Mouse (Mus musculus) lung, adult 10 weeks (tissue): ENCODE results near the gene Tnfrsf22. TPM values are rescaled to one million over a fixed set of nuclear protein-coding genes. Genes with fewer than 3 reads are reported as not detected.

Experiments used
- polyA plus RNA-seq: library from polyadenylated mRNA; stranded (reverse); fragments of 350-450 nt; fragmentation: Illumina TruSeq; extraction: RNeasy Lipid Tissue Mini Kit (QIAGEN cat#74804); gene quantifications from one replicate; pipeline ENCODE4 v1.2.3, GENCODE M21; 2014; ENCODE audit warnings: low read depth, low replicate concordance; ENCODE audit not compliant: insufficient read depth

The Tnfrsf22 gene
- 3.9 TPM for polyA plus RNA-seq

GRCm38 (mm10) chr7:143649034-143649768 lies at the start of gene Tnfrsf22:
TSS of gene Tnfrsf22 (minus strand) at chr7:143649661.

GRCm38 (mm10) chr7:143685359-143686067 lies 36.1 kb upstream of the Tnfrsf22 start, which contains the start of gene Tnfrsf23:
TSS of gene Tnfrsf23 (minus strand) at chr7:143685872.

GRCm38 (mm10) chr7:143628540-143628939 lies 20.9 kb downstream of the Tnfrsf22 start, which contains the start of gene Tnfrsf26:
TSS of gene Tnfrsf26 (minus strand) at chr7:143628722.

GRCm38 (mm10) chr7:143599428-143600230 lies 49.8 kb downstream of the Tnfrsf22 start, which contains the start of gene Cars:
TSS of gene Cars (minus strand) at chr7:143600090.

Other genes with a start within 250 kb of the Tnfrsf22 start
- gene Cdkn1c, start 188.6 kb downstream of the Tnfrsf22 start, polyA plus RNA-seq = 41.9 TPM
- 9.0 TPM for gene Slc22a18, start 175.9 kb downstream of the Tnfrsf22 start, polyA plus RNA-seq
- gene Phlda2, start 146.5 kb downstream of the Tnfrsf22 start, polyA plus RNA-seq = 3.0 TPM
- gene Nap1l4, start 100.6 kb downstream of the Tnfrsf22 start, polyA plus RNA-seq = 70.0 TPM
- 18.9 TPM for gene Cars, start 49.6 kb downstream of the Tnfrsf22 start, polyA plus RNA-seq
- 1.9 TPM for gene Tnfrsf26, start 20.9 kb downstream of the Tnfrsf22 start, polyA plus RNA-seq
- 0.94 TPM for gene Tnfrsf23, start 36.2 kb upstream of the Tnfrsf22 start, polyA plus RNA-seq
- 34.8 TPM for gene Osbpl5, start 107.3 kb upstream of the Tnfrsf22 start, polyA plus RNA-seq
- gene Mrgprg, start 117.3 kb upstream of the Tnfrsf22 start, polyA plus RNA-seq = not detected
- 0.99 TPM for gene Mrgpre, start 134.8 kb upstream of the Tnfrsf22 start, polyA plus RNA-seq
- gene Nadsyn1, start 173.2 kb upstream of the Tnfrsf22 start, polyA plus RNA-seq = 4.2 TPM
- gene Dhcr7, start 173.5 kb upstream of the Tnfrsf22 start, polyA plus RNA-seq = 9.8 TPM
- gene Gm498, start 217.2 kb upstream of the Tnfrsf22 start, polyA plus RNA-seq = not detected